Mouse (Mus musculus): Measurements from ENCODE around the gene Gm6176. TPM values are rescaled to one million over a fixed set of nuclear protein-coding genes. Genes with fewer than 3 reads are reported as not detected.
"Not testable (repeated sequence)": the region's sequence is repeated elsewhere in the genome, so short reads cannot be mapped to it uniquely, and the experiment has no call there.

The Gm6176 gene
- total RNA-seq (2021): not detected

DNA sequence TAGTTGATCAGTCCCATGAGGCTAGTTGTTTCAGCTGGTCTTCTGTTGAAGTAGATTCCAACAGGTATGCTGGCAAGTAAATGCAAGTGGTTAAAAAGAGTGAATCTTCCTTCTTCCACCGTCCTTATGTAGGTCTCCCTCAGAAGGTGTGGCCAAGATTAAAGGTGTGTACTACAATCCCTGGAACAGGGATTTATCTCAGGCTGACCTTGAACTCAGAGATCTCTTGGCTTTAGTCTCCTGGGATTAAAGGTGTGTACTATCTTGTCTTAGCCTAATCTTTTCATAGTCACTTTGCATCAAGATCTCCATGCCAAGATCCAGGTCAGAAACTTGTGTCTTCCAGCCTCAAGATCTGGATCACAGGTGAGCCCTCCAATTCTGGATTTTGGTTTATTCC is at the start of gene Gm6176:
Gene Gm6176 (minus strand): TSS at position 101 of the 400 bp plus-strand sequence.
- not testable (repeated sequence) for DNase-seq

DNA sequence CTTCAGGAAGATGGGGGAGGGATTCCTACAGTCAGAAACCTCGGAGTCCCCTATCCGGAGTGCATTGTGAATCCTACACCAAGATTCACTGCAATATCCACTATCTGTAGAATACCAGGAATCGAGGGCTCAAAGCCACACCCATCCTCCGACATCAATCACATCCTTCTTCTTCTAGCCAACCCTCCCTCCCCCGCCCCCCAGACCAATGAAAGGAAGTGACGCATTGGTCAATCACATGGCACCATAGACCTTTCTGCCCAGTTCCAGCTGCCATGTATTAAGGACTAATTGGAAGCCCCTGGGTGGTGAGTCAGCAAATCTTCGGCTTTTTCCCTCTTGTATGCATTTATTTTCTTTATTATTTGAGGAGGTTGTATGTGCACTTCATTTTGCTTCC is 12.7 kb upstream of the Gm6176 start, which contains the start of gene Vmn1r139:
Gene Vmn1r139 (plus strand): TSS at position 301 of the 400 bp plus-strand sequence.
- DNase-seq: not testable (repeated sequence)

DNA sequence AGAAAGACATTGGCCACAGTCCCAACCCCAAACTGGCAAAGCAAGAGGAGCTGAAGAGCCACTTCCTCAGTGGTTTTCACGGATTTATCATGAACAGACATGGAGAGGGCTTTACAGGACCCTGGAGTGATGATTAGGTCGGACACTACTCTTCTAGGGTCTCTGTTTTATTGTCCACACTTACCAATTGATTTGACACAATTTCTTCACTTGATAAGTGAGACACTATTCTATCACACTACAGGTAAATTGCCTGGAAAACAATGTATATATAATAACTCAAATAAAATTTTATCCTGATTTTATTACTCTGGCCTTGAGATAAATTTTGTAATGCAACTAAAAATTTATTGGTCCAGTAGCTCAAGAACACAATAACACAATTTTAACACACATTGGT is 27.3 kb downstream of the Gm6176 start, which contains the start of gene Vmn1r138:
Gene Vmn1r138 (minus strand): TSS at position 101 of the 400 bp plus-strand sequence.
- not testable (repeated sequence) for DNase-seq

Other genes starting within 250 kb of the Gm6176 start
- gene Vmn1r135, start 224.0 kb downstream of the Gm6176 start, total RNA-seq (2021): not detected
- not detected for gene Gm5725, start 212.0 kb downstream of the Gm6176 start, total RNA-seq (2021)
- not detected for gene Gm5891, start 135.0 kb downstream of the Gm6176 start, total RNA-seq (2021)
- not detected for gene Vmn1r137, start 61.7 kb downstream of the Gm6176 start, total RNA-seq (2021)
- not detected for gene Vmn1r138, start 27.4 kb downstream of the Gm6176 start, total RNA-seq (2021)
- not detected for gene Vmn1r139, start 12.8 kb upstream of the Gm6176 start, total RNA-seq (2021)
- not detected for gene Gm16451, start 61.9 kb upstream of the Gm6176 start, total RNA-seq (2021)
- gene Gm10666, start 78.4 kb upstream of the Gm6176 start, total RNA-seq (2021): not detected
- not detected for gene Vmn1r142, start 107.7 kb upstream of the Gm6176 start, total RNA-seq (2021)
- not detected for gene Vmn1r143, start 133.1 kb upstream of the Gm6176 start, total RNA-seq (2021)
- not detected for gene Gm8653, start 145.0 kb upstream of the Gm6176 start, total RNA-seq (2021)
- gene Gm8453, start 173.2 kb upstream of the Gm6176 start, total RNA-seq (2021): not detected

All from layer of hippocampus, postnatal 36 days (tissue).